Mouse (Mus musculus) limb, embryonic 10.5 days (tissue): ENCODE data around the gene Ncdn. TPM values are rescaled to one million over a fixed set of nuclear protein-coding genes. Genes with fewer than 3 reads are reported as not detected.

Experiments used
- DNase-seq: peaks from one replicate; pipeline ENCODE4 v3.0.0-alpha.2; 2017; ENCODE audit warnings: low spot score
- H3K27ac ChIP-seq: fragments of 300-500 bp; sonication (generic); 2 replicates; pipeline ENCODE4 v1.5.1; 2016; ENCODE audit warnings: mild to moderate bottlenecking
- H3K27me3 ChIP-seq: fragments of 300-500 bp; sonication (generic); 2 replicates; pipeline ENCODE4 v1.6.1; 2016; ENCODE audit warnings: low read depth, mild to moderate bottlenecking; ENCODE audit not compliant: poor library complexity, severe bottlenecking
- H3K36me3 ChIP-seq: fragments of 300-500 bp; sonication (generic); 2 replicates; pipeline ENCODE4 v1.6.1; 2016; ENCODE audit warnings: mild to moderate bottlenecking, moderate library complexity
- H3K4me1 ChIP-seq: fragments of 300-500 bp; sonication (generic); 2 replicates; pipeline ENCODE4 v1.6.1; 2016
- H3K4me3 ChIP-seq: fragments of 300-500 bp; sonication (generic); 2 replicates; pipeline ENCODE4 v1.5.1; 2016; ENCODE audit warnings: mild to moderate bottlenecking, moderate library complexity
- H3K9me3 ChIP-seq: fragments of 300-500 bp; sonication (generic); replicated peaks from 2 replicates; pipeline ENCODE4 v1.6.1; 2016; ENCODE audit warnings: mild to moderate bottlenecking
- WGBS: fragments of 180-500 bp; shearing (Covaris S2); methylation state at CpG from one replicate; pipeline ENCODE4 v1.1.7; 2016; 5-methylcytosine and 5-hydroxymethylcytosine counted together
- polyA plus RNA-seq: library from polyadenylated mRNA; unstranded; fragments of >200 nt; fragmentation: Nextera tagmentation; extraction: Ambion mirVana; gene quantifications from 2 replicates; pipeline ENCODE4 v1.2.1, GENCODE M21; 2016

The Ncdn gene
- polyA plus RNA-seq, 1 experiment from 2014 or later: 41.3 TPM

GRCm38 (mm10) chr4:126750046-126750683, 3.1 kb downstream of the Ncdn start:
- no peak overlapping the region for H3K27ac ChIP-seq
- H3K4me1 ChIP-seq: peaks cover 52% of the 10 kb centered on the region
- no peaks in the 10 kb centered on the region for H3K9me3 ChIP-seq
- whole genome bisulfite sequencing: 94% methylated on average over 26 of the region's 26 CpGs
- no peak for DNase-seq
- H3K4me3 ChIP-seq: no peak overlapping the region
- peaks cover 59% of the 10 kb centered on the region for H3K36me3 ChIP-seq
- no peaks in the 10 kb centered on the region for H3K27me3 ChIP-seq

GRCm38 (mm10) chr4:126749553-126749952, 3.7 kb downstream of the Ncdn start:
- Histone ChIP-seq H3K4me1 (peaks cover 51% of the 10 kb centered on the region), H3K9me3 (no peaks in the 10 kb centered on the region), H3K4me3 (no peak overlapping the region), H3K36me3 (peaks cover 65% of the 10 kb centered on the region), H3K27me3 (no peaks in the 10 kb centered on the region), H3K27ac (no peak overlapping the region)
- 92% methylated on average over 11 of the region's 11 CpGs for WGBS
- no peak for DNase-seq

GRCm38 (mm10) chr4:126748381-126748780, 4.9 kb downstream of the Ncdn start:
- H3K4me1 ChIP-seq: peaks cover 53% of the 10 kb centered on the region
- H3K9me3 ChIP-seq: no peaks in the 10 kb centered on the region
- H3K36me3 ChIP-seq: peaks cover 71% of the 10 kb centered on the region
- WGBS: 96% methylated on average over 8 of the region's 8 CpGs
- DNase-seq: no peak
- no peak overlapping the region for H3K4me3 ChIP-seq
- H3K27ac ChIP-seq: no peak overlapping the region
- H3K27me3 ChIP-seq: no peaks in the 10 kb centered on the region

GRCm38 (mm10) chr4:126746194-126746840, 6.9 kb downstream of the Ncdn start:
- Histone ChIP-seq H3K27ac (no peak overlapping the region), H3K27me3 (no peaks in the 10 kb centered on the region), H3K36me3 (peaks cover 71% of the 10 kb centered on the region), H3K4me3 (no peak overlapping the region), H3K9me3 (no peaks in the 10 kb centered on the region), H3K4me1 (peaks cover 46% of the 10 kb centered on the region)
- DNase-seq: no peak
- 87% methylated on average over 10 of the region's 10 CpGs for WGBS

GRCm38 (mm10) chr4:126745506-126746193, 7.6 kb downstream of the Ncdn start:
- 47% methylated on average over 13 of the region's 13 CpGs for WGBS
- Histone ChIP-seq H3K27me3 (no peaks in the 10 kb centered on the region), H3K36me3 (peaks cover 65% of the 10 kb centered on the region)

GRCm38 (mm10) chr4:126744831-126745230, 8.4 kb downstream of the Ncdn start:
- DNase-seq: no peak
- Histone ChIP-seq H3K27ac (no peak overlapping the region), H3K9me3 (no peaks in the 10 kb centered on the region), H3K36me3 (peaks cover 57% of the 10 kb centered on the region), H3K4me3 (no peak overlapping the region), H3K27me3 (no peaks in the 10 kb centered on the region), H3K4me1 (peaks cover 38% of the 10 kb centered on the region)
- 90% methylated on average over 14 of the region's 14 CpGs for WGBS

More at GRCm38 (mm10) chr4:126745506-126746193, 7.6 kb downstream of the Ncdn start:
- H3K9me3 ChIP-seq: no peaks in the 10 kb centered on the region
- peak; percentile 74 for DNase-seq
- peaks cover 41% of the 10 kb centered on the region for H3K4me1 ChIP-seq
- no peak overlapping the region for H3K4me3 ChIP-seq
- no peak overlapping the region for H3K27ac ChIP-seq

- Histone ChIP-seq H3K9me3 (no peaks in the 10 kb centered on the region), H3K4me1 (peaks cover 30% of the 10 kb centered on the region), H3K27me3 (peaks cover 11% of the 10 kb centered on the region), H3K4me3 (no peak overlapping the region), H3K36me3 (peaks cover 46% of the 10 kb centered on the region), H3K27ac (no peak overlapping the region)
- DNase-seq: peak; percentile 53
- 3% methylated on average over 11 of the region's 11 CpGs for WGBS
Observed at GRCm38 (mm10) chr4:126743713-126744112, 9.5 kb downstream of the Ncdn start.

GRCm38 (mm10) chr4:126742976-126743375, 10.3 kb downstream of the Ncdn start:
- Histone ChIP-seq H3K27me3 (peaks cover 18% of the 10 kb centered on the region), H3K4me1 (peaks cover 29% of the 10 kb centered on the region), H3K36me3 (peaks cover 39% of the 10 kb centered on the region), H3K27ac (no peak overlapping the region), H3K9me3 (no peaks in the 10 kb centered on the region), H3K4me3 (no peak overlapping the region)
- no peak for DNase-seq
- WGBS: 31% methylated on average over 2 of the region's 2 CpGs

- Histone ChIP-seq H3K27ac (no peak overlapping the region), H3K4me3 (no peak overlapping the region), H3K36me3 (peaks cover 25% of the 10 kb centered on the region), H3K27me3 (peaks cover 34% of the 10 kb centered on the region), H3K4me1 (peaks cover 29% of the 10 kb centered on the region), H3K9me3 (no peaks in the 10 kb centered on the region)
- 5% methylated on average over 12 of the region's 12 CpGs for WGBS
- DNase-seq: peak; percentile 83
Observed at GRCm38 (mm10) chr4:126741448-126741847, 11.8 kb downstream of the Ncdn start.

GRCm38 (mm10) chr4:126739966-126740676, 13.1 kb downstream of the Ncdn start:
- peaks cover 41% of the 10 kb centered on the region for H3K4me1 ChIP-seq
- DNase-seq: peak; percentile 53
- H3K9me3 ChIP-seq: no peaks in the 10 kb centered on the region
- H3K27ac ChIP-seq: no peak overlapping the region
- peaks cover 12% of the 10 kb centered on the region for H3K36me3 ChIP-seq
- no peak overlapping the region for H3K4me3 ChIP-seq
- WGBS: 20% methylated on average over 10 of the region's 10 CpGs
- H3K27me3 ChIP-seq: peaks cover 47% of the 10 kb centered on the region

- Histone ChIP-seq H3K27ac (0 out of 2 replicates have a peak within 1 kb of the TSS, but pooled peaks have one; percentile 16), H3K4me1 (peaks cover 26% of the 10 kb centered on the region), H3K36me3 (no peaks in the 10 kb centered on the region), H3K4me3 (peak within 1 kb of the TSS; percentile 34), H3K9me3 (no peaks in the 10 kb centered on the region), H3K27me3 (peaks cover 88% of the 10 kb centered on the region)
- DNase-seq: no peak
- WGBS: 3% methylated on average over 32 of the region's 32 CpGs
Observed at GRCm38 (mm10) chr4:126736001-126736414, 17.2 kb downstream of the Ncdn start, which contains the start of gene Tfap2e. Gene Tfap2e (minus strand): TSS chr4:126736240.

GRCm38 (mm10) chr4:126735382-126736000, 17.7 kb downstream of the Ncdn start:
- Histone ChIP-seq H3K27me3 (peaks cover 93% of the 10 kb centered on the region), H3K4me3 (peak overlapping the region; percentile 34), H3K27ac (0 out of 2 replicates have a peak overlapping the region, but pooled peaks have one; percentile 16), H3K4me1 (peaks cover 26% of the 10 kb centered on the region), H3K36me3 (no peaks in the 10 kb centered on the region), H3K9me3 (no peaks in the 10 kb centered on the region)
- 2% methylated on average over 62 of the region's 62 CpGs for WGBS
- DNase-seq: peak; percentile 67
